Mouse (Mus musculus) forebrain, embryonic 12.5 days (tissue): ENCODE data around the gene F2rl3. TPM values are rescaled to one million over a fixed set of nuclear protein-coding genes. Genes with fewer than 3 reads are reported as not detected.
A peak's percentile ranks its signal among the peaks of the same experiment; 100 is the strongest.

Experiments used
- ATAC-seq: fragments of 200-750 bp; cut with Nextera tagmentation; 2 replicates; pipeline ENCODE4 v1.8.0; 2017; ENCODE audit warnings: moderate TSS enrichment; ENCODE audit not compliant: low FRiP score
- H3K27ac ChIP-seq: fragments of 300-500 bp; sonication (generic); 2 replicates; pipeline ENCODE4 v1.5.1; 2016; ENCODE audit warnings: mild to moderate bottlenecking
- H3K27me3 ChIP-seq: fragments of 300-500 bp; sonication (generic); 2 replicates; pipeline ENCODE4 v1.6.1; 2016; ENCODE audit warnings: mild to moderate bottlenecking
- H3K36me3 ChIP-seq: fragments of 300-500 bp; sonication (generic); replicated peaks from 2 replicates; pipeline ENCODE4 v1.6.1; 2016; ENCODE audit warnings: mild to moderate bottlenecking
- H3K4me1 ChIP-seq: fragments of 300-500 bp; sonication (generic); 2 replicates; pipeline ENCODE4 v1.6.1; 2016
- H3K4me2 ChIP-seq: fragments of 300-500 bp; sonication (generic); 2 replicates; pipeline ENCODE4 v1.6.1; 2016; ENCODE audit warnings: mild to moderate bottlenecking, moderate library complexity
- H3K4me3 ChIP-seq: fragments of 300-500 bp; sonication (generic); replicated peaks from 2 replicates; pipeline ENCODE4 v1.5.1; 2016; ENCODE audit warnings: mild to moderate bottlenecking
- H3K9ac ChIP-seq: fragments of 300-500 bp; sonication (generic); 2 replicates; pipeline ENCODE4 v1.6.1; 2016; ENCODE audit warnings: mild to moderate bottlenecking
- H3K9me3 ChIP-seq: fragments of 300-500 bp; sonication (generic); 2 replicates; pipeline ENCODE4 v1.6.1; 2016
- WGBS: fragments of 180-500 bp; shearing (Covaris S2); methylation state at CpG from one replicate; pipeline ENCODE4 v1.1.7; 2016; 5-methylcytosine and 5-hydroxymethylcytosine counted together
- polyA plus RNA-seq: library from polyadenylated mRNA; unstranded; fragments of >200 nt; fragmentation: Nextera tagmentation; extraction: Ambion mirVana; gene quantifications from 2 replicates; pipeline ENCODE4 v1.2.1, GENCODE M21; 2016

The F2rl3 gene
- polyA plus RNA-seq, 1 experiment from 2014 or later = 0.98 TPM

GRCm38 (mm10) chr8:72751126-72751525, 10.6 kb upstream of the F2rl3 start:
- Histone ChIP-seq H3K27ac (no peak overlapping the region), H3K9me3 (no peaks in the 10 kb centered on the region), H3K27me3 (no peaks in the 10 kb centered on the region), H3K4me1 (no peaks in the 10 kb centered on the region), H3K36me3 (peaks cover 92% of the 10 kb centered on the region), H3K4me2 (no peak overlapping the region), H3K4me3 (no peak overlapping the region), H3K9ac (no peak overlapping the region)
- ATAC-seq = no peak
- WGBS = 77% methylated on average over 3 of the region's 3 CpGs

- Histone ChIP-seq H3K36me3 (peaks cover 92% of the 10 kb centered on the region), H3K4me2 (no peak overlapping the region), H3K9me3 (no peaks in the 10 kb centered on the region), H3K4me1 (no peaks in the 10 kb centered on the region), H3K4me3 (no peak overlapping the region), H3K27ac (no peak overlapping the region), H3K27me3 (no peaks in the 10 kb centered on the region), H3K9ac (no peak overlapping the region)
- WGBS = 83% methylated on average over 3 of the region's 3 CpGs
- ATAC-seq = no peak
These were observed 9.4 kb upstream of the F2rl3 start for GRCm38 (mm10) chr8:72752289-72752688.

GRCm38 (mm10) chr8:72753165-72753564, 8.5 kb upstream of the F2rl3 start:
- ATAC-seq = no peak
- H3K36me3 ChIP-seq = peaks cover 92% of the 10 kb centered on the region
- no peak overlapping the region for H3K4me2 ChIP-seq
- WGBS = 96% methylated on average over 9 of the region's 9 CpGs
- H3K9ac ChIP-seq = no peak overlapping the region
- H3K27me3 ChIP-seq = no peaks in the 10 kb centered on the region
- H3K4me3 ChIP-seq = no peak overlapping the region
- no peaks in the 10 kb centered on the region for H3K9me3 ChIP-seq
- H3K27ac ChIP-seq = no peak overlapping the region
- no peaks in the 10 kb centered on the region for H3K4me1 ChIP-seq

- Histone ChIP-seq H3K4me1 (no peaks in the 10 kb centered on the region), H3K36me3 (peaks cover 92% of the 10 kb centered on the region), H3K9ac (no peak overlapping the region), H3K4me2 (no peak overlapping the region), H3K27me3 (no peaks in the 10 kb centered on the region), H3K4me3 (no peak overlapping the region), H3K9me3 (no peaks in the 10 kb centered on the region), H3K27ac (no peak overlapping the region)
- WGBS = 97% methylated on average over 2 of the region's 2 CpGs
- ATAC-seq = no peak
These were observed 7.9 kb upstream of the F2rl3 start for GRCm38 (mm10) chr8:72753781-72754180.

- Histone ChIP-seq H3K4me2 (no peak overlapping the region), H3K4me1 (no peaks in the 10 kb centered on the region), H3K27me3 (no peaks in the 10 kb centered on the region), H3K27ac (no peak overlapping the region), H3K4me3 (no peak overlapping the region), H3K9ac (no peak overlapping the region), H3K36me3 (peaks cover 76% of the 10 kb centered on the region), H3K9me3 (no peaks in the 10 kb centered on the region)
- no peak for ATAC-seq
- WGBS = 100% methylated on average over 2 of the region's 2 CpGs
These were observed 5.6 kb upstream of the F2rl3 start for GRCm38 (mm10) chr8:72756031-72756430.

GRCm38 (mm10) chr8:72756771-72757390, 4.8 kb upstream of the F2rl3 start:
- 96% methylated on average over 35 of the region's 35 CpGs for WGBS
- H3K36me3 ChIP-seq = peaks cover 67% of the 10 kb centered on the region
- H3K9me3 ChIP-seq = no peaks in the 10 kb centered on the region
- H3K4me2 ChIP-seq = no peak overlapping the region
- H3K27me3 ChIP-seq = no peaks in the 10 kb centered on the region
- no peak overlapping the region for H3K27ac ChIP-seq
- ATAC-seq = 0 out of 2 replicates have a peak, but pooled peaks have one; percentile 12
- no peak overlapping the region for H3K9ac ChIP-seq
- no peaks in the 10 kb centered on the region for H3K4me1 ChIP-seq
- no peak overlapping the region for H3K4me3 ChIP-seq

GRCm38 (mm10) chr8:72757426-72758195, 4.1 kb upstream of the F2rl3 start:
- Histone ChIP-seq H3K27ac (no peak overlapping the region), H3K36me3 (peaks cover 60% of the 10 kb centered on the region), H3K4me1 (no peaks in the 10 kb centered on the region), H3K4me3 (no peak overlapping the region), H3K9me3 (no peaks in the 10 kb centered on the region), H3K9ac (no peak overlapping the region), H3K27me3 (no peaks in the 10 kb centered on the region), H3K4me2 (no peak overlapping the region)
- 93% methylated on average over 15 of the region's 15 CpGs for WGBS
- ATAC-seq = no peak

GRCm38 (mm10) chr8:72758310-72758709, 3.4 kb upstream of the F2rl3 start:
- Histone ChIP-seq H3K27me3 (no peaks in the 10 kb centered on the region), H3K4me1 (no peaks in the 10 kb centered on the region), H3K9ac (no peak overlapping the region), H3K4me3 (no peak overlapping the region), H3K36me3 (peaks cover 54% of the 10 kb centered on the region), H3K27ac (no peak overlapping the region), H3K9me3 (no peaks in the 10 kb centered on the region), H3K4me2 (no peak overlapping the region)
- no peak for ATAC-seq

GRCm38 (mm10) chr8:72760216-72760615, 1.5 kb upstream of the F2rl3 start:
- no peaks in the 10 kb centered on the region for H3K4me1 ChIP-seq
- H3K4me3 ChIP-seq = no peak overlapping the region
- H3K27me3 ChIP-seq = no peaks in the 10 kb centered on the region
- no peak overlapping the region for H3K4me2 ChIP-seq
- H3K9me3 ChIP-seq = no peaks in the 10 kb centered on the region
- 86% methylated on average over 3 of the region's 3 CpGs for WGBS
- H3K27ac ChIP-seq = no peak overlapping the region
- H3K9ac ChIP-seq = no peak overlapping the region
- no peak for ATAC-seq
- H3K36me3 ChIP-seq = peaks cover 41% of the 10 kb centered on the region

- H3K27ac ChIP-seq = no peak overlapping the region
- no peak overlapping the region for H3K4me3 ChIP-seq
- 91% methylated on average over 12 of the region's 12 CpGs for WGBS
- no peak for ATAC-seq
- no peak overlapping the region for H3K4me2 ChIP-seq
- no peaks in the 10 kb centered on the region for H3K27me3 ChIP-seq
- H3K9me3 ChIP-seq = no peaks in the 10 kb centered on the region
- H3K36me3 ChIP-seq = peaks cover 21% of the 10 kb centered on the region
- no peak overlapping the region for H3K9ac ChIP-seq
- no peaks in the 10 kb centered on the region; the same call in 1 of the 2 replicates for H3K4me1 ChIP-seq
These were observed 626 bp downstream of the F2rl3 start for GRCm38 (mm10) chr8:72762306-72762705.

GRCm38 (mm10) chr8:72765696-72766095, 4.0 kb downstream of the F2rl3 start:
- 56% methylated on average over 4 of the region's 4 CpGs for WGBS
- H3K27ac ChIP-seq = no peak overlapping the region
- H3K36me3 ChIP-seq = no peaks in the 10 kb centered on the region
- no peaks in the 10 kb centered on the region for H3K27me3 ChIP-seq
- no peak overlapping the region for H3K9ac ChIP-seq
- ATAC-seq = 0 out of 2 replicates have a peak, but pooled peaks have one; percentile 27
- no peak overlapping the region for H3K4me3 ChIP-seq
- no peaks in the 10 kb centered on the region for H3K9me3 ChIP-seq
- no peak overlapping the region for H3K4me2 ChIP-seq
- no peaks in the 10 kb centered on the region; the same call in 1 of the 2 replicates for H3K4me1 ChIP-seq

- Histone ChIP-seq H3K27me3 (no peaks in the 10 kb centered on the region), H3K9ac (no peak overlapping the region), H3K27ac (no peak overlapping the region), H3K4me1 (no peaks in the 10 kb centered on the region; the same call in 1 of the 2 replicates), H3K4me3 (no peak overlapping the region), H3K4me2 (no peak overlapping the region), H3K9me3 (no peaks in the 10 kb centered on the region), H3K36me3 (no peaks in the 10 kb centered on the region)
- no peak for ATAC-seq
- WGBS = 35% methylated on average over 7 of the region's 7 CpGs
These were observed 5.1 kb downstream of the F2rl3 start for GRCm38 (mm10) chr8:72766777-72767176.

- H3K4me2 ChIP-seq = no peak overlapping the region
- H3K9ac ChIP-seq = no peak overlapping the region
- no peaks in the 10 kb centered on the region for H3K27me3 ChIP-seq
- no peak overlapping the region for H3K27ac ChIP-seq
- ATAC-seq = no peak
- H3K36me3 ChIP-seq = no peaks in the 10 kb centered on the region
- WGBS = 94% methylated on average over 1 of the region's 1 CpGs
- no peaks in the 10 kb centered on the region for H3K9me3 ChIP-seq
- H3K4me3 ChIP-seq = no peak overlapping the region
- no peaks in the 10 kb centered on the region for H3K4me1 ChIP-seq
These were observed 16.1 kb downstream of the F2rl3 start for GRCm38 (mm10) chr8:72777797-72778196.
